8 mouse cellular contexts compared by ENCODE assay signal in genomic region chr1:167269856-167270270, GRCm38 (mm10). TPM values are rescaled to one million over a fixed set of nuclear protein-coding genes. Genes with fewer than 3 reads are reported as not detected.
DNase-seq lines count a peak whose midpoint lies in the region; ATAC-seq lines count a peak whose summit lies in the region.

No protein-coding gene starts in this region.

- peak overlapping the region; percentile 82 for H3K27ac ChIP-seq in hindbrain, embryonic 10.5 days

- peaks cover 20% of the 10 kb centered on the region for H3K36me3 ChIP-seq in hindbrain, embryonic 10.5 days

- H3K9me3 ChIP-seq in hindbrain, embryonic 10.5 days: no peaks in the 10 kb centered on the region

- peaks cover 69% of the 10 kb centered on the region for H3K4me1 ChIP-seq in hindbrain, embryonic 10.5 days (replicated peaks)

- peak; percentile 99 for DNase-seq in NIH3T3 (ENCODE audit: low read depth)
- DNase-seq in frontal cortex, postnatal 10 days (ENCODE audit: low spot score in 2 of 2): peak; percentile 62 to 76
- no peak for DNase-seq in hindbrain, embryonic 10.5 days (ENCODE audit: low spot score)
- DNase-seq in layer of hippocampus, postnatal 10 days (ENCODE audit: low spot score in 2 of 2): peak; percentile 79 to 84
- peak; percentile 95 for DNase-seq in lung, postnatal 10 days
- DNase-seq in skeletal muscle tissue, adult 2 months (ENCODE audit: low read depth, low spot score): peak; percentile 70
- no peak for DNase-seq in retina, postnatal 1 day

- ATAC-seq in cerebellum, adult (ENCODE audit: insufficient number of reproducible peaks, low FRiP score, low TSS enrichment): peak; percentile 56

- peak overlapping the region; percentile 38 for H3K4me3 ChIP-seq in hindbrain, embryonic 10.5 days

- no peaks in the 10 kb centered on the region for H3K27me3 ChIP-seq in hindbrain, embryonic 10.5 days (ENCODE audit: insufficient read depth, poor library complexity, severe bottlenecking)

- 38% methylated on average over 6 of the region's 6 CpGs for whole genome bisulfite sequencing in hindbrain, embryonic 10.5 days

RNA-seq across cellular contexts. Expression of gene Uck2, which starts 15.3 kb away (rescaled TPM):
- polyA plus RNA-seq in hindbrain, embryonic 10.5 days (2016; fragmentation: Nextera tagmentation; extraction: Ambion mirVana): 113 and 125 TPM in 2 replicates
- 10 to 100 TPM; 69.5 to 69.9 TPM for total RNA-seq in layer of hippocampus, postnatal 10 days (2021)

RNA-seq across cellular contexts. Expression of gene Tmco1, which starts 38.3 kb away (rescaled TPM):
- polyA plus RNA-seq in hindbrain, embryonic 10.5 days (2016; fragmentation: Nextera tagmentation; extraction: Ambion mirVana): 76.3 and 78.3 TPM in 2 replicates
- 10 to 100 TPM; 38.4 to 45.1 TPM for total RNA-seq in layer of hippocampus, postnatal 10 days (2021)

Comparison
In these comparisons a context has a peak if more than half of its experiments do, and no peak if none do; other contexts are left out.
1. DNase-seq: peak in NIH3T3 (single experiment), frontal cortex, postnatal 10 days (2 of 2), layer of hippocampus, postnatal 10 days (2 of 2), lung, postnatal 10 days (single experiment) and skeletal muscle tissue, adult 2 months (single experiment); none in hindbrain, embryonic 10.5 days (single experiment) and retina, postnatal 1 day (single experiment).